Mouse (Mus musculus) brain, adult 10 weeks (tissue): ENCODE results near the gene Olfr181. TPM values are rescaled to one million over a fixed set of nuclear protein-coding genes. Genes with fewer than 3 reads are reported as not detected.

Experiments
- polyA plus RNA-seq: library from polyadenylated mRNA; stranded (reverse); fragments of 350-450 nt; fragmentation: Illumina TruSeq; extraction: RNeasy Lipid Tissue Mini Kit (QIAGEN cat#74804); gene quantifications from one replicate; pipeline ENCODE4 v1.2.3, GENCODE M21; 2015; ENCODE audit warnings: low read depth, low replicate concordance

Gene Olfr181
- polyA plus RNA-seq: not detected

DNA sequence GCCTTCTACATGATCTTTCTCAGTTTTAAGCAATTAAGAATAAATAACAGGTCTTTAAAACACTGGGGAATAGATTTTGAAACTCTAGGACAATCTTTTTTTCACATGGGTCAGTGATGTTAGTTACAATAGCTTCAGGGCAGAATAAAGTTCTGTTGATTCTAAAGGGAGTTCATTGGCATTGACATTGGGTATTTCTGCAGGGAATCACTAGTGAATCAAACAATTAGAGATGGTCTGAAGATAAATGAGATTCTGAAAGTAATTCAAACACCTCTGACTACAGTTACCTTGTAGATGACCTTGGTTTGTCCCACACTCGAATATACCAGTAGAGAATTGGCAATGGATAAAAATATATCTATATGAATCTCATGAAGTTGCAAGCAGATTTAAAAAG, at the start of gene Olfr181:
Gene Olfr181 (minus strand): TSS at position 101 of the 400 bp plus-strand sequence.

DNA sequence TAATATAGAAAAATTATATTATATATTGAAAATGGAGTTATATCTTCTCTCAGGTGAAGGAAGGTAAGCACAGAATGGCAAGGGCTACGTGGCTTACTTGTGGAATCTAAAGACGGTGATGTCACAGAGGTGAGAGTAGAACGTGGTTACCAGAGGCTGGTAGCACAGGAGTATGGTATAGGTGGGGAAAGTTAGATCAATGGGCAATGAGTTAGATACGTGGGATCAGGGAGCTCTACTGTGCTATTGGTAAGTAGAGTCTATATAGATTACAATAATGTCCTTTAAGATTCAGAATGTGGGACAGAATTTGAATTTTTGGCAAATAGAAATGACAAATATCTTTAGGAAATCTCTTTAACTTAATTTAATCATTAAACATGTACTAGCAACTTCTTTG, 737 bp upstream of the Olfr181 start, which contains the start of gene Olfr180:
Gene Olfr180 (minus strand): TSS at position 101 of the 400 bp plus-strand sequence.

DNA sequence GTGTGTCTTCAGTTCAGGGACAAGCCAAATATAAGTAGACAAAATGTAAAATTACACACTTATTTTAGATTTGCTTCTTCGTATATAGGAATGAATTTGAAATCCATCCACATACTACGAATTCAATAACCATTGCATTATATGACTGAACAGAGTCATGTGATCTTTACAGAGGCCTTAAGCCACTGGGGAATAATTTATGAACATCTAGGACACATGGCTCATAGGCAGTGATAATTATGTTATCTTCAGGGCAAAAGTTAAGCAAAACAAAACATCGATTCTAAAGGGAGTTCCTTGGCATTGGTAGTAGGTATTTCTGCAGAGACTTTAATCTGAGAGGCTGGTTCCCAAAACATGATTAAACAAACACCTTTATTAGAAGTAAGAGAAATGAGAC, 36.6 kb downstream of the Olfr181 start, which contains the start of gene Olfr178:
Gene Olfr178 (minus strand): TSS at position 101 of the 400 bp plus-strand sequence.

Other genes with a start within 250 kb of the Olfr181 start
- gene Gpr15, start 209.7 kb downstream of the Olfr181 start, polyA plus RNA-seq: not detected
- 115 TPM for gene Cldnd1, start 200.8 kb downstream of the Olfr181 start, polyA plus RNA-seq
- not detected for gene Olfr172, start 165.6 kb downstream of the Olfr181 start, polyA plus RNA-seq
- not detected for gene Olfr173, start 128.5 kb downstream of the Olfr181 start, polyA plus RNA-seq
- gene Olfr175-ps1, start 102.0 kb downstream of the Olfr181 start, polyA plus RNA-seq: not detected
- gene Olfr177, start 54.0 kb downstream of the Olfr181 start, polyA plus RNA-seq: not detected
- not detected for gene Olfr178, start 36.7 kb downstream of the Olfr181 start, polyA plus RNA-seq
- gene Olfr180, start 637 bp upstream of the Olfr181 start, polyA plus RNA-seq: not detected
- not detected for gene Olfr183, start 66.6 kb upstream of the Olfr181 start, polyA plus RNA-seq
- gene Olfr186, start 101.5 kb upstream of the Olfr181 start, polyA plus RNA-seq: not detected
- not detected for gene Olfr187, start 111.0 kb upstream of the Olfr181 start, polyA plus RNA-seq
- not detected for gene Olfr190, start 149.2 kb upstream of the Olfr181 start, polyA plus RNA-seq
- gene Olfr191, start 161.1 kb upstream of the Olfr181 start, polyA plus RNA-seq: not detected
- gene Olfr193, start 183.1 kb upstream of the Olfr181 start, polyA plus RNA-seq: not detected
- not detected for gene Olfr194, start 192.3 kb upstream of the Olfr181 start, polyA plus RNA-seq
- gene Olfr195, start 218.3 kb upstream of the Olfr181 start, polyA plus RNA-seq: not detected
- not detected for gene Olfr196, start 241.7 kb upstream of the Olfr181 start, polyA plus RNA-seq